In the genomic region with DNA sequence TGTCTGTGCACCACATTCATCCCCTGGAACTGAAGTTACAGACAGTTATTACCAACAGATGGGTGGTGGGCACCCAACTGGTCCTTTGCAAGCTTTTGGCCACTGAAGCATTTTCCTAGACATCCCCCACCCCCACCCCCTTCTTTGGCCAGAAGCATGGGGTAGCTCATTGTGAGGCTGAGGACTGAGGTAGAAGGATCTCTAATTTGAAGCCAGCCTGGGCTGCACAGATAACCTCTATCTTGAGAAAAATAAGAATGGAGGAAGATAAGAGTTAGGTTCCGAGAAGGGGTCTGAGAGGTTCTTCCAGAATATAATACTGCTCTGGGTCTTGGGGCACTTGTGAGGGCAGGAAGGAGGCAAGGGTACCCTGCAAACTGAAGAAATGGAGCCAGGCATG, we compare ENCODE assay signal across 22 mouse cellular contexts.
"Had no signal": no experiment of that assay in that cellular context is flagged by ENCODE, and none has a peak within 500 bp of the region (broad histone marks: within the 10 kb centered on the region; RNA-seq: fewer than 3 reads in every experiment).

No protein-coding gene starts in this region.

- H3K9ac ChIP-seq: intestine, embryonic 15.5 days; kidney, embryonic 15.5 days; limb, embryonic 12.5 days; limb, embryonic 15.5 days; midbrain, embryonic 12.5 days; midbrain, embryonic 15.5 days; neural tube, embryonic 12.5 days had no signal

- H3K4me3 ChIP-seq: intestine, embryonic 15.5 days; kidney, embryonic 15.5 days; limb, embryonic 12.5 days; limb, embryonic 15.5 days; midbrain, embryonic 12.5 days; midbrain, embryonic 15.5 days; neural tube, embryonic 12.5 days had no signal

- H3K4me2 ChIP-seq: intestine, embryonic 15.5 days; kidney, embryonic 15.5 days; limb, embryonic 12.5 days; limb, embryonic 15.5 days; midbrain, embryonic 12.5 days; midbrain, embryonic 15.5 days; neural tube, embryonic 12.5 days had no signal

- ATAC-seq: intestine, embryonic 15.5 days; midbrain, embryonic 15.5 days had no signal

- H3K27ac ChIP-seq: intestine, embryonic 15.5 days; kidney, embryonic 15.5 days; limb, embryonic 12.5 days; limb, embryonic 15.5 days; midbrain, embryonic 12.5 days; midbrain, embryonic 15.5 days; neural tube, embryonic 12.5 days had no signal

- DNase-seq: kidney, adult 11 months; kidney, adult 8-10 months; kidney, postnatal 10 days; kidney, postnatal 36 days; layer of hippocampus, adult 9-11 months; left cerebral cortex, postnatal 4 days; lung, adult 2 months; lung, postnatal 14 days; lung, postnatal 4 days; retina, postnatal 1 day; right cerebral cortex, postnatal 25 days; spleen, adult 18-20 months; thymus, adult 18-20 months; thymus, postnatal 14 days; thymus, postnatal 4 days had no signal

- H3K9me3 ChIP-seq: intestine, embryonic 15.5 days; kidney, embryonic 15.5 days; limb, embryonic 12.5 days; limb, embryonic 15.5 days; midbrain, embryonic 12.5 days; midbrain, embryonic 15.5 days; neural tube, embryonic 12.5 days had no signal

- H3K4me1 ChIP-seq: intestine, embryonic 15.5 days; kidney, embryonic 15.5 days; limb, embryonic 12.5 days; limb, embryonic 15.5 days; midbrain, embryonic 12.5 days; midbrain, embryonic 15.5 days; neural tube, embryonic 12.5 days had no signal

- H3K27me3 ChIP-seq: intestine, embryonic 15.5 days; kidney, embryonic 15.5 days; limb, embryonic 12.5 days; limb, embryonic 15.5 days; midbrain, embryonic 12.5 days; midbrain, embryonic 15.5 days; neural tube, embryonic 12.5 days had no signal
